Mouse (Mus musculus) megakaryocyte progenitor cell, adult 5-6 weeks (primary cell): Measurements from ENCODE around the gene Anxa6. TPM values are rescaled to one million over a fixed set of nuclear protein-coding genes. Genes with fewer than 3 reads are reported as not detected.

Experiments used
- ATAC-seq: replicated peaks from 2 replicates; pipeline ENCODE4 v1.8.0; 2016; ENCODE audit warnings: mild to moderate bottlenecking, moderate TSS enrichment, inconsistent platforms; ENCODE audit not compliant: poor library complexity
- total RNA-seq, 2 experiments: library from RNA; stranded (forward) in 1 of 2; stranded (reverse) in 1 of 2; fragments of 157-497, 149-512 nt in 1 of 2; fragments of 200-1000 nt in 1 of 2; gene quantifications; 2 replicates each; pipeline versions ENCODE4 v1.2.3 to v1.2.4; 2015 to 2017

Gene Anxa6
- total RNA-seq, 2 experiments from 2014 or later, result 35.7 to 82.4 TPM

DNA sequence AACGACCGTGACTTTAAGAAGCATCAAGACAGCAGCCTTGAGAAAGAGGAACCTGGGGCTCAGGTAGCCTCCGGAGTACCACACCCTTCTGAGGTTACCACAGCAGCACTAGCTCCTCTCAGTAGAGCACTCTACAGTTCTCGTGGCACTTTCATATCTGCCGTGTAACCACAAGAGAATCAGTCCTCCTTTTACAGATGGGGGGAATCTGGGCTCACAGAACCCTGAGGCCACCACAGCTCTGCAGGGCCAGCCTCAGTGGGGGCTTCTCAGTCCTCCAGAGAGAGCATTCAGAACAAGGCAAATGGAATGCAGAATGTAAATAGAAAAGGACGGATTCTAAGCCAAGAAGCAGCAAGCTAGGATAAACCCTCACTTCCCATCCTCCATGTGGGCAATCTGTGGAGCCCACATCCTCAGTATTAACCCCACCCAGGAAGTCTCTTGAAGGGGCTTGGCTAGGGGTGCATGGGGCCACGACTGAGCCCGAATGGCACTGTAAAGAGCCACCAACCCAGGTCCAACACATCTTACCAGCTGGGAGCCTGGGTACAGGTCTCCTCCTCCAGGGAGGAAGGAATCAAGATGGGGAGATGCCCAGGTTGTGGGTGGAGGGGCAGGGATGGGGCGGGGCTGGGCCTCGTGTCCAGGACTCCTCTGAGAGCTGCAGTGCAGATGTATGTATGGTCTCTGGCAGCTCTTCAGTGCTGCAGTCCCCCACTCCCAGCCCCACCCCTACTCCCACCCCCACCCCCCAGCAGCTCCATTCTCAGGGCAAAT, 1.8 kb downstream of the Anxa6 start:
- ATAC-seq, result no peak; the same call in 1 of the 2 replicates

DNA sequence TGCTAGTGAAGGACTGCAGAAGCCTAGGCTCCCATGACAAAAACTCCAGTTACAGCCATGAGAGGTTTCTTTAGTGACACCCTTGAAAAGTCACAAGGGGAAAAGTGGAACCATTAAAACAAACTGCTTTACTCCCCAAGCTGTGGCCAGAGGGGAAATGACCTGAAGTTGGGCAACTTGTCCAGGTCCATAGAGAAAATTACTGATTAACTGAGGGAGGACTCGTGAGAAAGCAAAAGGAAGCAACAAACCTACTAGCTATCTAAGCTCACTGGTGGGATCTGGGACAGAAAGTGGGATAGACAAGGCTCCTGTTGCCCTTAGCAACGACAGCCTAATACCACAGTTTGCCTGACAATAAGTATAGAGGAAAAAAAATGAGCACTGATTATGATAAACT, 4.7 kb downstream of the Anxa6 start:
- ATAC-seq, result no peak

DNA sequence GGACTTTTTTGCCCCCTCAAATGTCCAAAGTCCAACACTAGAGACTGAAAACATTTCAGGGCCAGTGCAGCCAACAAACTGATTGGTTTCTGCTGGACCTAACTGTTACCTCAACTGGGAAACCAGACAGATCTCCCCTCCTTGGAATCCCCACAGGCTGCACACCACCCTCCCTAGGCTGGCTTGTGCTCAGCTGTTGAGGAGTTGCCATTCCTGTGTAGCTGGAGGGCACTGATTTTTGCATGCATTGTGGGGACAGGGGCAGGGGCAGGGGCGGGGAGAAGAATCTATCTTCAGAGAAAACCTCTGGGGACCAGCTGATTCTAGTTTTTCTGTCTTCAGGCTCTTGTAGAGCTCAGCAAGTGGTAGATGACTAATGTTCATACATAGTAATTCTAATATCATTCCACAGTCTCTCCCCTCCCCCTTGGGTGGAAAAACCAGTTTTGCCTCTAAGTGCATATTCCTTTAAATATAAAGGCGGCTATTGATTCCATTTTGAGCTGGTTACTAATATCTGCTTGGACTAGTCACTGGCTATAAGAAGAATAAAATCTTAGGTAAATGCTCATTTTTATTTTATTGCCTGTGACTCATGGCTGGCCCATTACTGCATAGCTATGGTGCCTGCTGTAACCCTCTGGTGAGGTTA, 5.9 kb downstream of the Anxa6 start:
- no peak for ATAC-seq

DNA sequence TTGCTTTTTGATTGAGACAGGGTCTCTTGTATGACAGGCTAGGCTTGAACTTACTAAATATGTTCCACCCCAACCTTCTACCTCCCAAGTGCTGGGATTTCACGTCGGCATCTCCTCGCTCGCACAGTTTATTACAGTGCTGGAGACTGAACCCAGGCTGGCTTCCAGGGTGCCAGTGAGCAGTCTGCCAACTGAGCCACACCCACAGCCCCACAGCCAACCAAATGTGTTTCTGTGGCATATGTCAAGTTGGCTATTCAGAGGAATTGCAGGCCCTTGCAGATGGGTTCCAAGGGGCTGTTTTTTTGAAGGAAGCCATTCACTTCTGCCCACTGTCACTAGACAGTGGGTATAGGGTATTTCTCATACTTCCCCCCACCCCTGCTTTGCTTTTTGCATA, 7.3 kb downstream of the Anxa6 start:
- no peak for ATAC-seq

DNA sequence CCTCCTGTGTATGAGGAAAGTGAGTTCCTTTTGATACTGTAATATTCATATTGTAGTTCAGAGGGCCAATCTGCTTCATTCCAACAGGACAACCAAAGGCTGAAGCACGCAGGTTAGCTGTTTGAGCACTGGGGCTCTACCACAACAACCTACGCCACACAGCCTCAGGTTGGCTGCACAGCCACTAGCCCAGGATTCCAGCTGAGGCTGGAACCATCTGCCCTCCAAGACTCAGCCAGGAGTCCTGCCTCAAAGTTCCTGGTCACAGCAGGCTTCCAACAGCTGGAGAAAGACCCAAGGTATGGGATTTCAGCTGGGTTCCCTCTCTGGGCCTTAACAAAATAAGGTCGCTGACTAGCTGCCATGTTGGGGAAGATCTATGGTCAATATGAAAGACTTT, 9.7 kb downstream of the Anxa6 start:
- no peak for ATAC-seq

DNA sequence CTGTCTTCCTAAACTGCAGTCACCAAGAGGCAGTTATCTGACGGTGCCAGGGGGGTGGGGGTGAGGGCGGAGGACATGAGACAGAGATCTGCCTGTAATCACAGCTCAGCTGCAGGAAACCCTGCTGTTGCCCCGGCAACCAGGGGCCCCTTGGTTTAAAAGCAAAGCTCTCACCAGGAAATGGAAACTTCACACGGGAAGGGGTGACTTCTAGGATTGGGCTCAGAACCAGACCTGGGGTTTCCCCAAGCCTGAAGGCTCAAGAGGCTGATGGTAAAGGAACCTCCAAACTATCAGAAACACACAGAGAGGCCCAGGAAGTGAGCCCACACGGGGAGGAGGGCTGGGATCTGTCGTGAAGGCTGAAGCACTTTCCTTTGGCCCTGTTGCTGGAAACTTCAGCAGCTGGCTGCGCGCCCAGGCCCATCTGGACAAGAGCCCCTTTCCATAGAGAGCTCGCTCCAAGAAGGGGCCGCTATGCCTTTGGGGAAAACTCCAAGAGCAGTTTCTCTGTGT, 10.1 kb downstream of the Anxa6 start:
- peak; percentile 90 for ATAC-seq

DNA sequence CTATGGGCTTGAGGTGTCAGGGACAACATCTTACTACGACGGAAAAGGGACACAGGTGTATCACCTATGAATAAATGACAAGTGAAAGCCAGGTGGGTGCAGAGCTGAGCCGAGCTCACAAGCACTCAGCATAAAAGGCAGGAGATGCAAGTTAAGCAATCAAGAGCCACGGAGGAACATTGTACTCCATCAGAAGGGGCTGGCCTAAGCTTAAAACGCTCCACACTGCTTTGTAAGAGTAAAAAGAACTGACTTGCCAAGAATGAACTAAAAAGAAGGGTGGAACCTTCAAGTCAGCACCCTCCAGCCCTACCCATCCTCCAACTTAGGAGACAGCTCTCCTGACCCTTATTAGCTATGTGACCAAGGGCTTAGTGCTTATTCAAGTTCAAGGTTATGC, 10.7 kb downstream of the Anxa6 start:
- no peak; the same call in 1 of the 2 replicates for ATAC-seq

DNA sequence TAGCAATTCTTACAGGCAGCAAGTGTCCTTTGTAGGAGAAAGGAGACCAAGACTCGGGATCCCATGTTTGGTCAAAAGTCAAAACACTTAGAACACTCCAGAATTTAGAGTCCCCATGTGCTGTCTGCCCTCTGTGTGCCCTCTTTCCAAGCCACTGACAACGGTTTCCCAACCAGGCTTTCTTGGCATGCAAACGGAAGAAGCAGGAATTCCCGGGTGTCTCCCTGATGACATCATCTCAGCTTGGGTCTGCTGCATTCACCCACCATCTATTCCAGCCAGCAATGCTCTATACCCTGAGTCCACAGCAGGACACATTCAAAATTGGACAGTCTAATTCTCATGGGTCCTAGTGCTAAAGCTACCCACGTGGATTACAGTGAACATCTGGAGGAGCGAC, 11.4 kb downstream of the Anxa6 start:
- ATAC-seq, result no peak

DNA sequence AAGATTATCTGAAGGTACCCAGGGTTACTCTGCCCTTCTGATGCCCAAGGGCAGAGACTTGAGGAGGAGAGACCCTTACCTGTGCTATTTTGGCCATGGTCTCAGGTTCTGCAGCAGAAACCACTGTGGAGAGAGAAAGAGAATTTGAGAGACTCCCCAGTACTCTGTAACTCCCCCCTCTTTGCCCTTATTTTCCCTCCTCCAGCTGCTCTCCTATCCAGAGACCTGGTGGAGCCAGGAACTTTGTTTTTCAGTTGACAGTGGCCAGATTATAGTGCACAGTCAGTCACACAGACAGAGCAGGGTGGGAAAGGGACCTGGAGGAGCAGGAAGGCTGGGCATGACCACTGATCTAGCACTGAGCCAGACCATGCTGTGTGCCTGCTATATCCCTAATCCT, 11.8 kb downstream of the Anxa6 start:
- no peak for ATAC-seq

DNA sequence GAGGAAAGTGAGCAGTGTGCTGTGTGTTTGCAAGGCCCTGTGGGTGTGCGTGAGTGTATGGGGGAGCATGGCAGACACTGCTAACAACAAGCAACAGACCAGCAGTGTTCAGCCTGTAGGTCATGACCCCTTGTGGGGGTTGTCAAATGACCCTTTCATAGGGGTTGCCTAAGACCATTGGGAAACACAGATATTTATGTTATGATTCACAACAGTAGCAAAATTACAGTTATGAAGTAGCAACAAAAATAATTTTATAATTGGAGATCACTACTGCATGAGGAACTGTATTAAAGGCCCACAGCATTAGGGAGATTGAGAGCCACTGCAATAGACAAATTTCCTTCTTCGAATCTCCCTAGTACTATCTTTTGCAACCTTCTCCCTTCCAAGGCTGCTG, 13.5 kb downstream of the Anxa6 start:
- ATAC-seq, result no peak

DNA sequence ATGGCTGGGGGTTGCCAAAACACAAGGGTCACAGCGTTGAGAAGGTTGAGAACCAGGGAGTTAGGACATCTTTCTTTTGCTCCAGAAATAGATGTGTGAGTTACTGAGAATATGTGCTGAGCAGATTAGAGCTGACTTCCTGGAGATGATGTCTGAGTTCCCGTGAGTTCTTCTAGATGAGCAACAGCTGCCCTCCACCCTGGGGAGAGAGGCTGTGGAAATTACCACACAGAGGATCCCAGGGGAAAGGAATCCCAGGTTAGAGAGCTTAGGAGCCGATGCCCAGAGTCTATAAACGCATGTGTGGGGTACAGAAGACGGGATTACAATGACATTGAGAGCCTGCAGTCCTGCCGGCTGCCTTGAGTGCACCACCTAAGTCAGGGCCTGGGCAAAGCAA, 15.2 kb downstream of the Anxa6 start:
- no peak for ATAC-seq

DNA sequence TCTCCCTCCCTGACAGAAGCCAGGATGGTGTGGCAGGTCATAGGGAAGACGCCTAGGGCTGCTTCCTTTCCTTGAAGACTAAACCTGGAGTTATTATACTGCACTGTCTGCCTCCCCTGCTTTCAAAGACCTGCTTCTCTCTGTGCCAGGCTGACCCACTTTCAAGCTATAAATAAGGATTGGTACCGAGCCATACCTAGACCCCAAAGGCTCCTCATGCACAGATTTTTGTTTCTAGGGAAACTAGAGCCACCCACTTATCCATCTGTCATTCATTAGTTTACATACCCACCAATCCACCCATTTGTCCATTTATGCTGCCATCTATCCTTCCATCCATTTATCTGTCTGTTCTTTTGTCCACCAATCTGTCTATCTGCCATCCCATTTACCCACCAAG, 16.0 kb downstream of the Anxa6 start:
- no peak for ATAC-seq

DNA sequence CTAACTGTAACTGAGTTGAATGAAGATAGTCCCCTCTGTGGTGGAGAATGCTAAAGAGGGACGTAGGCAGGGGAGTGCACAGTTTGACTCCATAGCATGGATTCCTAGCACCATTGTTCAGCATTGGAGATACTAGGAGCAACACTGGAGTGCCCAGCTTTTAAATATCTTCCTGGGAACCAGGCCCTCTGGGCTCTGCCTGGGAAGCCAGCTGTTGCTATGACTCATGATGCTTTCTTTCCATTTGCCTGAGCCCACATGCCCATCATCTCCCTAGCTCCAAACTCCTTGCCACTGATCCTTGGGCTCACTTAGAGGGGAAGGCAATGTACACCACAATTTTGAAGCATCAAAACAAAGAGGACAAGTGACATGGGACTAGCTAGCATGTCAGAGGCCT, 16.5 kb downstream of the Anxa6 start:
- no peak for ATAC-seq

DNA sequence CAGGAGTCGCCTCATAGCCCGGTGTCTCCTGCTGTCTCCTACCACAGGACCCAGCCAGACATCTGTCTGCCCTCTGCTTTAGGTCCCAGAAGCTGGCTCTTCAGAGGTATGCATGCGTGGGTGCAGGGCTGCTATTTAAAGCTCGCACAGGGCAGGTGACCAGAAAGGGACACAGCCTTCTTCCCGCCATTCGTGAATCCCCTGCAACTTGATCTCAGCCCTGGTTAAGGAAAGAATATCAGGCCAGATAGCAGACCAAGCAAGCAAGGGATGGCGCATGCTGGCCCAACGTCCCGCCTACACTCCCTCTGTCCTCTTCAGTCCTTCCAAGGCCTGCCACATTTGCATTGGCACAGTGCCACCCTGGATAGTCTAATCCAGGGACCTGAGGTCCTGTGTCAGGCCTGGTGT, 17.4 kb downstream of the Anxa6 start:
- no peak for ATAC-seq

DNA sequence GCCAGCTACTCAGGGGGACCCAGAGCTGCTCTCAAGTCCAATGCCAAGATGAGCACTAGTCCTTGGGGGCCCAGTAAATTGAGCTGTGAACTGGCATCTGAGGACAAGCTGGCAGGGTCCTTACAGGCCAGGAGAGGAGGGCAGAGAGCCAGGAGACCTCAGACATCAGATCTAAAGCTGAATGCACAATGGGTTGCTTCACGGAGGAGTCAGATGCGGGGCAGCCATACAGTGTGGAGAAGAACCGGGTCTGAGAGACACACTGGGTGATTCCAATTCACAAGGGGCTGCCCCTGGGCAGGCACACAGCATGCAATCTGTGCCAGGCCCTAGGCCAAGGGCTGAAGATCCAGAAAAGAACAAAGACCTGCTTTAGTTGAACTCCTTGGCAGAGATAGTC, 18.0 kb downstream of the Anxa6 start:
- ATAC-seq, result no peak

DNA sequence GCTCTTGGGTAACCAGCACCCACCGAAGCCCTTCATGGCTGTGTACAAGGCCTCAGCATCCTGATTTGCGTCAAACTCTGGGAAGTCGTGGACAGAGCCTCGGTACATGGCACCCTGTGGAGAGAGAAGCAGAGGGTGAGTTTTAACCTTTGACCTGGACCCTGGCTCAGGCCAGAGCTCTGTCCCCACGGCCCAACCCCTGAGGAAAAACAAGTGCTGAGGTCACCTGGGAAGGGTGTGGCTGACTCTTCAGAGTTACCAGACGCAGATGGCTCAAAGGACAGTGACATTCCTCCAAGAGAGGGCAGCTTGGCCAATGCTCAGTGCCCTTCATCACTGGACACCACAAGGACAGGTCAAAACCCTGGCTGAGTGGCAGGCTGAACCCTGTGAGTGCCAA, 19.4 kb downstream of the Anxa6 start:
- no peak for ATAC-seq

DNA sequence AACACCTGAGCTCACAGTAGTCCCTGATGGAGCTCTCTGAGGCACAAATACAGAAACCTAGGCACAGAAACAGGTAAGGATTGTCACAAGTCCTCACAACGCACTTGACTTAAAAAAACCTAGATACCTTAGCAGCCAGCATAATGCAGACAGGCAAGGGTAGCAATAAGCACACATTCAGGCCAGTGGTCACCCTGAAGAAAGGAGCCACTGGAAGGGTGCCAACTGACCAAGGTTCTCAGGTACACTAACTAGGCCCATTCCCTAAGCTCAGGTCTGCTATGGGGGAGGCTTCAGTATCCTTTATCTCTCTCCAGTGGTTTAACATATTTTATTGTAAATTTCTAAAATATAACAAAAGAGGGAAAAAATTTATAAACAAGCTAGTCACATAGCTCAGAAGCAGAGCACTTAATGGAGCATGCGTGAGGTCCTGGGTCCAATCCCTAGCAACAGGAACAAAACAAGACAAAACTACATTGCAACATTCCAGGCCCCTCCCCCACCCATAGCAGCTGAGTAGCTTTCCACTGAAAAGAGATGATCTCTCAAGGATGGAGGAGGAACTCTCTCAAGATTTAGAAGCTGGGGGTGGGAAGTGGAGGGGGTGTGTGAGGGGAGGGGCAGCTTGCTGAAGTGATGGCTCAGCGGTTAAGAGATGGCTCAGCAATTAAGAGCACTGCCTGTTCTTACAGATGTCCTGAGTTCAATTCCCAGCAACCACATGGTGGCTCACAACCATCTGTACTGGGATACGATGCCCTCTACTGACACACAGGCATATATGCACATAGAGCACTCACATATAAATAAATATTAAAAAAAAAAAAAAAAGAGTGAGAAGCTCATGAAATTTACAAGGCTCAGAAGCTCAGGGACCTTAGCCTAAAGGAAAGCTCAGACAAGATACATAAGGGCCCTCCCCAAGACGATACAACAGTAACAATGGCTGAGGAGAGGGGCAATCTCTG, 20.4 kb downstream of the Anxa6 start:
- peak; percentile 36; the same call in 1 of the 2 replicates for ATAC-seq

DNA sequence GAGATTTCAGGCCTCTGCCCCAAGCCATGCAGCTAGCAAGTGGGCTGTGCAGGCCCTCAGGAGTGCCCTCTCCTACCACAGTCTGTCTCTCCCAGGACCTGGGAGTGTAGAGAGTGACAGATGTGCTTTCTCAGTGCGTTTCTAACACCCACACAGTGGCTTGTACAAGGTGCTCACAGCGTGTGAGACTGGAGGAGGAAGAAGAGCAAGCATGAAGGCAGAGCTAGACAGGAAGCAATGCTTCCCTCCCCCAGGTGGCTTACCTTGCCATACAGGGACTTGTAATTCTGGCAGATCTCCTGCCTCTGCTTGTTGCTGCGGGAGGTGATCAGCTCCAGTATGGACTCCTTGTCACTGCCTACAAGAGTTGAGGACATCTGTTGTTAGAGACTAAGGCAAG, 21.8 kb downstream of the Anxa6 start:
- no peak for ATAC-seq

DNA sequence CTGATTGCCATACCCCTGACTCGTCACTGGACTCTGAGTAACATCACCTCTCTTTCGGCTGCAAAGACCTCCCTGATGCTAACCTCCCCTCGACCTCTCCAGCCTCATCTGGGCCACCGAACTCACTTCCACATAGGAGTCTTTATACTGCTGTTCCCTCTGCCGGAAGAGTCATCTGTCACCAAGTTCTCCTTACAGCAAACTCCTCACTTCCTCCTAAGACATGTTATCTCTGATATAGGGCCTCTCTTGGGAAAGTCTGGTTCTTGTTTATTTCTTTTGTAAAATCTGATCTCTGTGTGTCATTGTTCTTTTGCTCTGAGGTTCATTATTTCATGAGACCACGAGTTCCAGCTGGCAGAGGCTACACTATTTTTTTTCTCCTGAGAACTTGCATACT, 25.0 kb downstream of the Anxa6 start:
- peak; percentile 54 for ATAC-seq

DNA sequence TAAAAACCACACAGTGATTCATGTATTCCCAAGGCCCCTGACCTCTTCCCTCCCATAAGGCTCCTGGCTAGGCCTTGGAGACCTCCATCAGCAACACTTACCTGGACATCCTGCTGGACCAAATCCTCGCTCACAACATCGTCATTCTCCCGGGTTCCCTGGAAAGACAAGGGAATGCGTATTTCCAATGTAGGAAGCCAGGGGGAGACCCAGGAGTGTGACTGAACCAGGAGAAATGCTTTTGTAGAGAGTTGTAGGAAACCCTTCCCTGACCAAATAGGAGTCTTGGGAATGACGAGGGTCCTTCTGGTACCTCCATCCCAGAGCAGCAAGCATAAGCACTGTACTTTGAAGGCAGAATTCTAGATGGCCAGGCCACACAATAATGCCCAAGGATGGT, 27.6 kb downstream of the Anxa6 start:
- ATAC-seq, result no peak

DNA sequence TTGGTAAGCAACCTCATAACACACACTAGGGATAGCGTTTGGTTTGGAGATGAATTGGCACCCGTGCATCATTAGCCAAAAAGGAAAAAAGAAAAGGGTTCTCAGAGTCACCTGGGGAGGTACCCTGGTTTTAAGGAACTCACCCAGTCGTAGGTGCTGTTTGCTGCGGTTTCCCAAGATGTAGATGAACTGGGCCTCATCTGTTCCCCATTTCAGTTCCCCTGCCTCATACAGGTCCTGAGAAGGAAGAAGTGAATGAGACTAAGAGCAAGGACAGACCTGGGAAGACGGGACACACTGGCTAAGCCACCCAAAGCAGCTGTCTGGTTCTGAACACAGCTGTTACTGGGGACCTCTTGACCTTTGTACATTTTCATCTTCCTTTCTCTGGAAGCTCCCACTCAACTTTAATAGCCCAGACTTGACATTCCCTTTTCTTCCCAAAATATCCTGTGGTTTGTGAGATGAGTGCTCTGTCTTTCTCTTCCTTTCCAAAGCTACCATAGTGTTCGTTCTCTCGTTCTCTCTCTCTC, 28.2 kb downstream of the Anxa6 start:
- 0 out of 2 replicates have a peak, but pooled peaks have one; percentile 29 for ATAC-seq
